Mouse (Mus musculus): ENCODE measurements at regions not wholly inside any gene's neighbourhood (a gene's known extent, or its start where the extent isn't known, plus 50 kb on each side); places are given as distances from the start of the nearest gene placed in this dataset.

GRCm38 (mm10) chr9:32906233-32906872 is 270.3 kb downstream of the Ets1 start:
- TF ChIP-seq CTCF (IDR thresholded peaks at IDR 0.05; ENCODE audit: low read depth, low read length) (no peak), TAL1 (conservative IDR thresholded peaks at IDR 0.05; ENCODE audit: low read depth, low read length) (no peak), GATA2 (IDR thresholded peaks at IDR 0.05; ENCODE audit: borderline replicate concordance, low read depth, low read length) (no peak), POLR2AphosphoS5 (IDR thresholded peaks at IDR 0.05; ENCODE audit: insufficient replicate concordance, low read depth, low read length) (no peak), GATA1 (IDR thresholded peaks at IDR 0.05; ENCODE audit: borderline replicate concordance, low read length) (no peak)
